Comparison of ENCODE assay signal across 8 mouse cellular contexts in genomic region chr10:40882333-40882732, GRCm38 (mm10). TPM values are rescaled to one million over a fixed set of nuclear protein-coding genes. Genes with fewer than 3 reads are reported as not detected.
DNase-seq lines count a peak whose midpoint lies in the region; ATAC-seq and TF ChIP-seq lines count a peak whose summit lies in the region.

No protein-coding gene starts in this region.

- H3K9me3 ChIP-seq in forebrain, embryonic 14.5 days (replicated peaks; ENCODE audit: control insufficient read depth, low read length), result no peaks in the 10 kb centered on the region
- H3K9me3 ChIP-seq in liver, embryonic 13.5 days (replicated peaks), result no peaks in the 10 kb centered on the region
- no peaks in the 10 kb centered on the region for H3K9me3 ChIP-seq in stomach, embryonic 16.5 days (replicated peaks; ENCODE audit: control insufficient read depth, low read length)

- DNase-seq in testis, postnatal 14 days (ENCODE audit: low spot score), result no peak
- no peak for DNase-seq in forebrain, embryonic 14.5 days (ENCODE audit: low spot score)
- no peak for DNase-seq in liver, embryonic 13.5 days
- no peak for DNase-seq in cerebellum, postnatal 14 days
- DNase-seq in frontal cortex, postnatal 36 days (ENCODE audit: low spot score in 2 of 2), result no peak
- no peak for DNase-seq in T-cell, adult 2 months (ENCODE audit: low spot score)

- 13% methylated on average over 9 of the region's 9 CpGs for WGBS in forebrain, embryonic 14.5 days
- WGBS in liver, embryonic 13.5 days (ENCODE audit: insufficient replicate concordance), result 9% methylated on average over 9 of the region's 9 CpGs
- WGBS in stomach, embryonic 16.5 days, result 12% methylated on average over 9 of the region's 9 CpGs

- peak overlapping the region; percentile 95 for H3K27ac ChIP-seq in testis, adult 2 months (ENCODE audit: control insufficient read depth, insufficient read depth, low read depth, low read length)
- H3K27ac ChIP-seq in forebrain, embryonic 14.5 days (ENCODE audit: low read depth, low read length), result peak overlapping the region; percentile 71
- peak overlapping the region; percentile 81 for H3K27ac ChIP-seq in liver, embryonic 13.5 days
- peak overlapping the region; percentile 72; the same call in 1 of the 2 replicates for H3K27ac ChIP-seq in stomach, embryonic 16.5 days (ENCODE audit: low read length)

- no peak for TF ChIP-seq CTCF in testis, adult 2 months (IDR thresholded peaks at IDR 0.05; ENCODE audit: control insufficient read depth, insufficient read depth, insufficient replicate concordance, low read depth, low read length)

- H3K27me3 ChIP-seq in testis, adult 2 months (ENCODE audit: control insufficient read depth, insufficient read depth, low read length), result no peaks in the 10 kb centered on the region
- no peaks in the 10 kb centered on the region for H3K27me3 ChIP-seq in forebrain, embryonic 14.5 days (replicated peaks; ENCODE audit: control insufficient read depth, insufficient read depth, low read length)
- peaks cover 21% of the 10 kb centered on the region for H3K27me3 ChIP-seq in liver, embryonic 13.5 days
- no peaks in the 10 kb centered on the region for H3K27me3 ChIP-seq in stomach, embryonic 16.5 days (ENCODE audit: control insufficient read depth, insufficient read depth, low read length)

- no peak for TF ChIP-seq POLR2A in testis, adult 2 months (IDR thresholded peaks at IDR 0.05; ENCODE audit: control insufficient read depth, low read depth, low read length)

- no peak for ATAC-seq in forebrain, embryonic 14.5 days
- no peak for ATAC-seq in liver, embryonic 13.5 days (ENCODE audit: low read depth)
- ATAC-seq in stomach, embryonic 16.5 days (ENCODE audit: insufficient read depth, low FRiP score), result no peak

- H3K4me2 ChIP-seq in forebrain, embryonic 14.5 days (ENCODE audit: low read length), result peak overlapping the region; percentile 70
- peak overlapping the region; percentile 98 for H3K4me2 ChIP-seq in liver, embryonic 13.5 days
- H3K4me2 ChIP-seq in stomach, embryonic 16.5 days (ENCODE audit: low read depth, low read length), result peak overlapping the region; percentile 94

- peak overlapping the region; percentile 83 for H3K9ac ChIP-seq in forebrain, embryonic 14.5 days (ENCODE audit: low read length)
- H3K9ac ChIP-seq in liver, embryonic 13.5 days, result peak overlapping the region; percentile 89
- peak overlapping the region; percentile 91 for H3K9ac ChIP-seq in stomach, embryonic 16.5 days (ENCODE audit: low read length)

- H3K36me3 ChIP-seq in testis, adult 2 months (ENCODE audit: control insufficient read depth, insufficient read depth, low read length), result no peaks in the 10 kb centered on the region
- H3K36me3 ChIP-seq in forebrain, embryonic 14.5 days (ENCODE audit: control insufficient read depth, insufficient read depth, low read length), result no peaks in the 10 kb centered on the region
- peaks cover 3% of the 10 kb centered on the region; the same call in 1 of the 2 replicates for H3K36me3 ChIP-seq in liver, embryonic 13.5 days
- H3K36me3 ChIP-seq in stomach, embryonic 16.5 days (ENCODE audit: control insufficient read depth, insufficient read depth, low read length), result no peaks in the 10 kb centered on the region

- no peaks in the 10 kb centered on the region for H3K4me1 ChIP-seq in testis, adult 2 months (ENCODE audit: control insufficient read depth, insufficient read depth, low read length)
- H3K4me1 ChIP-seq in forebrain, embryonic 14.5 days (ENCODE audit: control insufficient read depth, insufficient read depth, low read length), result peaks cover 4% of the 10 kb centered on the region; the same call in 1 of the 2 replicates
- H3K4me1 ChIP-seq in liver, embryonic 13.5 days (replicated peaks), result peaks cover 28% of the 10 kb centered on the region
- peaks cover 10% of the 10 kb centered on the region; the same call in 1 of the 2 replicates for H3K4me1 ChIP-seq in stomach, embryonic 16.5 days (ENCODE audit: control insufficient read depth, insufficient read depth, low read length)

- H3K4me3 ChIP-seq in testis, adult 2 months (ENCODE audit: control insufficient read depth, low read depth, low read length), result peak overlapping the region; percentile 100
- peak overlapping the region; percentile 91 for H3K4me3 ChIP-seq in forebrain, embryonic 14.5 days (ENCODE audit: low read depth, low read length)
- peak overlapping the region; percentile 84 for H3K4me3 ChIP-seq in liver, embryonic 13.5 days (replicated peaks)
- H3K4me3 ChIP-seq in stomach, embryonic 16.5 days (replicated peaks; ENCODE audit: low read length), result peak overlapping the region; percentile 86

RNA-seq across cellular contexts. Expression of gene Cdc40, which starts 0.8 kb away (rescaled TPM):
- 6.0 and 6.1 TPM in 2 replicates for polyA plus RNA-seq in testis, adult 2 months (2012; rRNA removed)
- 28.0 and 31.1 TPM in 2 replicates for polyA plus RNA-seq in forebrain, embryonic 14.5 days (2014; fragmentation: Nextera tagmentation; extraction: Ambion mirVana)
- polyA plus RNA-seq in liver, embryonic 13.5 days (2015; fragmentation: Nextera tagmentation; extraction: Ambion mirVana), result 13.0 and 17.2 TPM in 2 replicates
- 28.6 and 30.4 TPM in 2 replicates for polyA plus RNA-seq in stomach, embryonic 16.5 days (2015; fragmentation: Nextera tagmentation; extraction: Ambion mirVana)

RNA-seq across cellular contexts. Expression of gene Wasf1, which starts 0.9 kb away (rescaled TPM):
- polyA plus RNA-seq in testis, adult 2 months (2012; rRNA removed), result 7.5 and 11.4 TPM in 2 replicates
- 51.5 and 72.9 TPM in 2 replicates for polyA plus RNA-seq in forebrain, embryonic 14.5 days (2014; fragmentation: Nextera tagmentation; extraction: Ambion mirVana)
- 1.1 and 1.7 TPM in 2 replicates for polyA plus RNA-seq in liver, embryonic 13.5 days (2015; fragmentation: Nextera tagmentation; extraction: Ambion mirVana)
- polyA plus RNA-seq in stomach, embryonic 16.5 days (2015; fragmentation: Nextera tagmentation; extraction: Ambion mirVana), result 8.9 and 9.4 TPM in 2 replicates
